Comparison of ENCODE assay signal across 15 mouse cellular contexts in genomic region chr5:29436728-29437127, GRCm38 (mm10). TPM values are rescaled to one million over a fixed set of nuclear protein-coding genes. Genes with fewer than 3 reads are reported as not detected.
DNase-seq lines count a peak whose midpoint lies in the region; ATAC-seq and TF ChIP-seq lines count a peak whose summit lies in the region.
"Not testable (repeated sequence)": the region's sequence is repeated elsewhere in the genome, so short reads cannot be mapped to it uniquely, and the experiment has no call there.
"Had no signal": no experiment of that assay in that cellular context is flagged by ENCODE, and none has a peak within 500 bp of the region (broad histone marks: within the 10 kb centered on the region; RNA-seq: fewer than 3 reads in every experiment).

No protein-coding gene starts in this region.

- H3K79me2 ChIP-seq in myocyte (ENCODE audit: control insufficient read depth, insufficient read depth) = peaks cover 13% of the 10 kb centered on the region

- H3K4me2 ChIP-seq in embryonic facial prominence, embryonic 12.5 days (replicated peaks) = peak overlapping the region; percentile 94; the same call in 1 of the 2 replicates
- 0 out of 2 replicates have a peak overlapping the region, but pooled peaks have one; percentile 94 for H3K4me2 ChIP-seq in hindbrain, embryonic 15.5 days
- peak overlapping the region; percentile 75; the same call in 1 of the 2 replicates for H3K4me2 ChIP-seq in kidney, postnatal 0 days (ENCODE audit: low read length)
- H3K4me2 ChIP-seq in liver, embryonic 12.5 days = peak overlapping the region; percentile 87
- H3K4me2 ChIP-seq in liver, postnatal 0 days (ENCODE audit: low read depth, low read length) = peak overlapping the region; percentile 95
- peak overlapping the region; percentile 65 for H3K4me2 ChIP-seq in myocyte (ENCODE audit: low read depth)

- not testable (repeated sequence) for H3K27ac ChIP-seq in embryonic facial prominence, embryonic 12.5 days; hindbrain, embryonic 15.5 days (replicated peaks); kidney, postnatal 0 days; liver, embryonic 12.5 days; liver, postnatal 0 days (ENCODE audit: low read depth)

- not testable (repeated sequence) for H3ac ChIP-seq in myocyte (ENCODE audit: control insufficient read depth, insufficient read length)

- not testable (repeated sequence) for H3K9ac ChIP-seq in embryonic facial prominence, embryonic 12.5 days; hindbrain, embryonic 15.5 days; kidney, postnatal 0 days (ENCODE audit: low read depth, low read length); liver, postnatal 0 days (replicated peaks)
- 0 out of 2 replicates have a peak overlapping the region, but pooled peaks have one; percentile 90 for H3K9ac ChIP-seq in liver, embryonic 12.5 days

- TF ChIP-seq EP300 in liver, postnatal 0 days (IDR thresholded peaks at IDR 0.05; ENCODE audit: low read depth) = not testable (repeated sequence)

- H3K4me3 ChIP-seq in embryonic facial prominence, embryonic 12.5 days = 0 out of 2 replicates have a peak overlapping the region, but pooled peaks have one; percentile 4
- H3K4me3 ChIP-seq in hindbrain, embryonic 15.5 days; kidney, postnatal 0 days (replicated peaks; ENCODE audit: low read depth, low read length); liver, postnatal 0 days (ENCODE audit: low read depth, low read length); myocyte: not testable (repeated sequence)
- peak overlapping the region; percentile 94 for H3K4me3 ChIP-seq in liver, embryonic 12.5 days

- peak; percentile 58 for DNase-seq in heart, adult 11 months
- not testable (repeated sequence) for DNase-seq in kidney, postnatal 0 days (ENCODE audit: low spot score); liver, postnatal 0 days

- H3K36me3 ChIP-seq in embryonic facial prominence, embryonic 12.5 days = peaks cover 45% of the 10 kb centered on the region
- peaks cover 56% of the 10 kb centered on the region for H3K36me3 ChIP-seq in hindbrain, embryonic 15.5 days
- H3K36me3 ChIP-seq in kidney, postnatal 0 days (ENCODE audit: insufficient read depth, low read length) = peaks cover 42% of the 10 kb centered on the region
- H3K36me3 ChIP-seq in liver, embryonic 12.5 days = peaks cover 60% of the 10 kb centered on the region
- H3K36me3 ChIP-seq in liver, postnatal 0 days (replicated peaks; ENCODE audit: insufficient read depth, low read length) = peaks cover 48% of the 10 kb centered on the region
- H3K36me3 ChIP-seq in myocyte (ENCODE audit: control insufficient read depth, insufficient read depth) = peaks cover 31% of the 10 kb centered on the region

- not testable (repeated sequence) for TF ChIP-seq CTCF in kidney, postnatal 0 days (IDR thresholded peaks at IDR 0.05; ENCODE audit: low read depth); liver, postnatal 0 days (IDR thresholded peaks at IDR 0.05; ENCODE audit: low read depth)

- not testable (repeated sequence) for H3K27me3 ChIP-seq in embryonic facial prominence, embryonic 12.5 days; hindbrain, embryonic 15.5 days; kidney, postnatal 0 days (ENCODE audit: insufficient read depth, low read length); liver, postnatal 0 days (ENCODE audit: insufficient read depth, low read length); myocyte (ENCODE audit: control insufficient read depth, insufficient read depth, insufficient read length)
- H3K27me3 ChIP-seq in liver, embryonic 12.5 days (replicated peaks) = peaks cover 13% of the 10 kb centered on the region

- TF ChIP-seq POLR2A in myocyte (IDR thresholded peaks at IDR 0.05; ENCODE audit: insufficient read length, low read depth) = not testable (repeated sequence)

- H3K4me1 ChIP-seq in embryonic facial prominence, embryonic 12.5 days = peaks cover 18% of the 10 kb centered on the region
- peaks cover 27% of the 10 kb centered on the region for H3K4me1 ChIP-seq in hindbrain, embryonic 15.5 days (replicated peaks)
- H3K4me1 ChIP-seq in kidney, postnatal 0 days (replicated peaks; ENCODE audit: insufficient read depth, low read length) = peaks cover 17% of the 10 kb centered on the region
- H3K4me1 ChIP-seq in liver, embryonic 12.5 days = peaks cover 27% of the 10 kb centered on the region
- H3K4me1 ChIP-seq in liver, postnatal 0 days (ENCODE audit: insufficient read depth) = peaks cover 22% of the 10 kb centered on the region

- 94% methylated on average over 6 of the region's 6 CpGs for WGBS in embryonic facial prominence, embryonic 12.5 days
- 95% methylated on average over 6 of the region's 6 CpGs for WGBS in hindbrain, embryonic 15.5 days
- whole genome bisulfite sequencing in kidney, postnatal 0 days = 92% methylated on average over 6 of the region's 6 CpGs
- WGBS in liver, embryonic 12.5 days (ENCODE audit: insufficient replicate concordance) = 80% methylated on average over 6 of the region's 6 CpGs
- 84% methylated on average over 6 of the region's 6 CpGs for WGBS in liver, postnatal 0 days (ENCODE audit: insufficient replicate concordance)

- not testable (repeated sequence) for ATAC-seq in embryonic facial prominence, embryonic 12.5 days (ENCODE audit: insufficient number of reproducible peaks, insufficient read depth, low FRiP score, low TSS enrichment); hindbrain, embryonic 15.5 days (ENCODE audit: low FRiP score, low read depth); kidney, postnatal 0 days (replicated peaks; ENCODE audit: low FRiP score, low read depth); liver, embryonic 12.5 days; liver, postnatal 0 days

- not testable (repeated sequence) for H3K9me3 ChIP-seq in embryonic facial prominence, embryonic 12.5 days; hindbrain, embryonic 15.5 days; kidney, postnatal 0 days (replicated peaks; ENCODE audit: low read length); liver, embryonic 12.5 days (replicated peaks); liver, postnatal 0 days (ENCODE audit: low read length)

RNA-seq across cellular contexts. Expression of gene Nom1, which starts 2.3 kb away (rescaled TPM):
- 27.2 and 31.7 TPM in 2 replicates for polyA plus RNA-seq in embryonic facial prominence, embryonic 12.5 days (2016; fragmentation: Nextera tagmentation; extraction: Ambion mirVana)
- polyA plus RNA-seq in hindbrain, embryonic 15.5 days (2015; fragmentation: Nextera tagmentation; extraction: Ambion mirVana) = 17.9 and 19.3 TPM in 2 replicates
- 19.6 and 20.0 TPM in 2 replicates for polyA plus RNA-seq in kidney, postnatal 0 days (2015; fragmentation: Nextera tagmentation; extraction: Ambion mirVana)
- polyA plus RNA-seq in liver, embryonic 12.5 days (2016; fragmentation: Nextera tagmentation; extraction: Ambion mirVana) = 29.9 and 30.0 TPM in 2 replicates
- 10.6 and 13.2 TPM in 2 replicates for polyA plus RNA-seq in liver, postnatal 0 days (2015; fragmentation: Nextera tagmentation; extraction: Ambion mirVana)
- 9.9 TPM for polyA plus RNA-seq in myocyte (2012; fragmentation: generic; extraction: Trizol)

RNA-seq across cellular contexts. Expression of gene Mnx1, which starts 41.5 kb away (rescaled TPM):
- 0.10 TPM in 1 of 2 replicates, not detected in the other for polyA plus RNA-seq in embryonic facial prominence, embryonic 12.5 days (2016; fragmentation: Nextera tagmentation; extraction: Ambion mirVana)
- 0.19 and 0.22 TPM in 2 replicates for polyA plus RNA-seq in hindbrain, embryonic 15.5 days (2015; fragmentation: Nextera tagmentation; extraction: Ambion mirVana)
- not detected in 2 replicates for polyA plus RNA-seq in kidney, postnatal 0 days (2015; fragmentation: Nextera tagmentation; extraction: Ambion mirVana)
- not detected in 2 replicates for polyA plus RNA-seq in liver, embryonic 12.5 days (2016; fragmentation: Nextera tagmentation; extraction: Ambion mirVana)
- polyA plus RNA-seq in liver, postnatal 0 days (2015; fragmentation: Nextera tagmentation; extraction: Ambion mirVana) = not detected in 2 replicates
- not detected for polyA plus RNA-seq in myocyte (2012; fragmentation: generic; extraction: Trizol)
- polyA plus RNA-seq: embryonic facial prominence, embryonic 11.5 days; forebrain, embryonic 11.5 days; gonadal fat pad, adult 2 months; heart, embryonic 16.5 days; inflammation-experienced regulatory T-cells, adult 6 months; kidney, adult 2 months; macrophage; midbrain, embryonic 16.5 days had no signal

RNA-seq across cellular contexts. Expression of gene Lmbr1, which starts 58.5 kb away (rescaled TPM):
- polyA plus RNA-seq in embryonic facial prominence, embryonic 12.5 days (2016; fragmentation: Nextera tagmentation; extraction: Ambion mirVana) = 9.7 and 11.8 TPM in 2 replicates
- polyA plus RNA-seq in hindbrain, embryonic 15.5 days (2015; fragmentation: Nextera tagmentation; extraction: Ambion mirVana) = 36.7 and 36.8 TPM in 2 replicates
- polyA plus RNA-seq in kidney, postnatal 0 days (2015; fragmentation: Nextera tagmentation; extraction: Ambion mirVana) = 13.6 and 15.5 TPM in 2 replicates
- 3.9 and 4.8 TPM in 2 replicates for polyA plus RNA-seq in liver, embryonic 12.5 days (2016; fragmentation: Nextera tagmentation; extraction: Ambion mirVana)
- 2.5 and 3.1 TPM in 2 replicates for polyA plus RNA-seq in liver, postnatal 0 days (2015; fragmentation: Nextera tagmentation; extraction: Ambion mirVana)
- polyA plus RNA-seq in myocyte (2012; fragmentation: generic; extraction: Trizol) = 2.9 TPM
